Mouse (Mus musculus) embryonic fibroblast, embryonic 13.5 days (primary cell): ENCODE measurements around the gene Coa6. TPM values are rescaled to one million over a fixed set of nuclear protein-coding genes. Genes with fewer than 3 reads are reported as not detected.

Experiments used
- H3K27ac ChIP-seq: 2 replicates; pipeline ENCODE4 v1.5.1; 2012; ENCODE audit warnings: low read length, control low read depth, inconsistent platforms; ENCODE audit not compliant: insufficient read depth
- H3K4me1 ChIP-seq: 2 replicates; pipeline ENCODE4 v1.6.1; 2011; ENCODE audit warnings: low read length; ENCODE audit not compliant: control insufficient read depth, insufficient read depth
- H3K4me3 ChIP-seq: 2 replicates; pipeline ENCODE4 v1.5.1; 2011; ENCODE audit warnings: mild to moderate bottlenecking, control low read depth, low read length; ENCODE audit not compliant: insufficient read depth
- CTCF ChIP-seq: IDR thresholded peaks from 2 replicates; pipeline ENCODE4 v1.5.1; 2011; ENCODE audit warnings: mild to moderate bottlenecking, control low read depth, low read length, moderate library complexity, borderline replicate concordance; ENCODE audit not compliant: insufficient read depth
- POLR2A ChIP-seq: IDR thresholded peaks from 2 replicates; pipeline ENCODE4 v1.6.1; 2011; ENCODE audit warnings: low read depth, mild to moderate bottlenecking, control low read depth, low read length, moderate library complexity
- polyA plus RNA-seq: library from polyadenylated mRNA; stranded (reverse); fragments of >200 nt; gene quantifications from 2 replicates; pipeline ENCODE4 v1.2.4, GENCODE M21; 2011; ENCODE audit warnings: low read depth; ENCODE audit not compliant: missing spikeins, insufficient read length

Gene Coa6
- polyA plus RNA-seq, 1 experiment = 10.4 TPM

GRCm38 (mm10) chr8:126405030-126405429 lies 17.3 kb upstream of the Coa6 start:
- H3K4me3 ChIP-seq = no peak overlapping the region
- TF ChIP-seq POLR2A = no peak
- TF ChIP-seq CTCF = no peak
- no peak overlapping the region for H3K27ac ChIP-seq
- H3K4me1 ChIP-seq = no peaks in the 10 kb centered on the region

DNA sequence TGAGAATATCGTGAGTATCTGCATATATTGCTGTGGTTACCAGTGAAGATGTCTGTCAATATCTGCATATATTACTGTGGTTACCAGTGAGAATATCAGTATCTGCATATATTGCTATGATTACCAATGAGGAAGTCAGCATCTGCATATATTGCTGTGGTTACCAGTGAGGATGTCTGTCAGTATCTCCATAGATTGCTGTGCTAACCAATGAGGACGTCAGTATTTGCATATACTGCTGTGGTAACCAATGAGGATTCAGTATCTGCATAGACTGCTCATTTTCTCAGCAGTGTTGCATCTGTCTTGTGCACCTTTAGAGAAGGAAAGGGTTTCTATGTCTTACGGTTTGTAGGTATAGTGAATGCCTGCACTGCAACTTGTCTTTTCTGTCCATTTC lies 1.5 kb upstream of the Coa6 start:
- H3K4me3 ChIP-seq = no peak overlapping the region
- no peak overlapping the region for H3K27ac ChIP-seq
- no peaks in the 10 kb centered on the region for H3K4me1 ChIP-seq
- TF ChIP-seq POLR2A = no peak
- TF ChIP-seq CTCF = no peak

- peak overlapping the region; percentile 15; the same call in 1 of the 2 replicates for H3K27ac ChIP-seq
These were observed 595 bp downstream of the Coa6 start for GRCm38 (mm10) chr8:126422920-126423300.

DNA sequence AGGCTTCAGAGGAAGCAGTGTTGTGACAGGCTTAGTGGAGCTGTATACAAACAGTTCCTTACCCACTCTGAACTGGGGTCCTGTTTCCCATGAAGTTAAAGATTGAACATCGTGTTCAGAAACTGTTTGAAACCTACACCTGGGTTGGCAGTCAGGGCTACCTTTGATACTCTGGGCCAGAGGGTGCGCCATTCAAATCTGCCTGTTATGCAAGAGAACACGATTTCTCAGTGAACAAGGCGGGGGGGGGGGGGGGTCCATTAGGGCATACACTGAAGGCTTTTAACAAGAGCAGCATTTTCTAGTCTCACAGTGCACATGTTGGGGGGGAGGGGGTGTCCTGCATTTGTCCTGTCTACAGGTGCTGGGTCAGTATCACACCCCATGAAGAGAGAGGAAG lies 1.8 kb downstream of the Coa6 start:
- no peaks in the 10 kb centered on the region for H3K4me1 ChIP-seq
- H3K27ac ChIP-seq = no peak overlapping the region
- no peak overlapping the region for H3K4me3 ChIP-seq
- TF ChIP-seq POLR2A = no peak
- TF ChIP-seq CTCF = no peak

More at GRCm38 (mm10) chr8:126422920-126423300, 595 bp downstream of the Coa6 start:
- peak overlapping the region; percentile 77 for H3K4me3 ChIP-seq
- no peaks in the 10 kb centered on the region for H3K4me1 ChIP-seq
- no peak for TF ChIP-seq CTCF
- TF ChIP-seq POLR2A = peak; percentile 55

DNA sequence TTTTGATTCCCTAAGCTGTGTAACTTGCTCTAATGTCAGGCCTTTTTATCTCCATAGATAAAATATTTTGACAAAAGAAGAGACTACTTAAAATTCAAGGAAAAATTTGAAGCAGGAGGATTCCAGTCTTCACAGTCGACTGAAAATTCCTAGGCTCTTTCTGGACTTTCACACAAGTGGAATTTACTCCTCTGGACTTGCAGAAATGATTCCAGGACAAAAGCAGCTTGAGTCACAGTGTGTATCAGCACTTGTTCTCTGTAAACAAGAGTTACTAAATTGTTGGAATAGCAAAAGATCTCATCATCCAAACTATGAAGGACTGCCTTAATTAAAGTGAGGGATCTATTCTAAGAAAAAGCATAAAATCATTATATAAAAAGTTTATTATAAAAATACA lies 2.6 kb downstream of the Coa6 start:
- Histone ChIP-seq H3K4me3 (no peak overlapping the region), H3K27ac (no peak overlapping the region), H3K4me1 (no peaks in the 10 kb centered on the region)
- no peak for TF ChIP-seq POLR2A
- no peak for TF ChIP-seq CTCF

GRCm38 (mm10) chr8:126429635-126430034 lies 7.3 kb downstream of the Coa6 start:
- TF ChIP-seq POLR2A = no peak
- no peak for TF ChIP-seq CTCF
- H3K27ac ChIP-seq = no peak overlapping the region

GRCm38 (mm10) chr8:126433827-126434226 lies 11.5 kb downstream of the Coa6 start:
- Histone ChIP-seq H3K4me3 (no peak overlapping the region), H3K27ac (no peak overlapping the region), H3K4me1 (no peaks in the 10 kb centered on the region)
- TF ChIP-seq POLR2A = no peak
- TF ChIP-seq CTCF = peak; percentile 11; the same call in 1 of the 2 replicates

More at GRCm38 (mm10) chr8:126429635-126430034, 7.3 kb downstream of the Coa6 start:
- Histone ChIP-seq H3K4me3 (no peak overlapping the region), H3K4me1 (no peaks in the 10 kb centered on the region)

- TF ChIP-seq POLR2A = no peak
- TF ChIP-seq CTCF = peak; percentile 21; the same call in 1 of the 2 replicates
- H3K4me1 ChIP-seq = no peaks in the 10 kb centered on the region
- H3K4me3 ChIP-seq = no peak overlapping the region
- no peak overlapping the region for H3K27ac ChIP-seq
These were observed 16.6 kb downstream of the Coa6 start for GRCm38 (mm10) chr8:126438937-126439336.

- Histone ChIP-seq H3K27ac (no peak overlapping the region), H3K4me1 (no peaks in the 10 kb centered on the region), H3K4me3 (no peak overlapping the region)
- no peak for TF ChIP-seq POLR2A
These were observed 28.8 kb downstream of the Coa6 start for GRCm38 (mm10) chr8:126451158-126451557.

DNA sequence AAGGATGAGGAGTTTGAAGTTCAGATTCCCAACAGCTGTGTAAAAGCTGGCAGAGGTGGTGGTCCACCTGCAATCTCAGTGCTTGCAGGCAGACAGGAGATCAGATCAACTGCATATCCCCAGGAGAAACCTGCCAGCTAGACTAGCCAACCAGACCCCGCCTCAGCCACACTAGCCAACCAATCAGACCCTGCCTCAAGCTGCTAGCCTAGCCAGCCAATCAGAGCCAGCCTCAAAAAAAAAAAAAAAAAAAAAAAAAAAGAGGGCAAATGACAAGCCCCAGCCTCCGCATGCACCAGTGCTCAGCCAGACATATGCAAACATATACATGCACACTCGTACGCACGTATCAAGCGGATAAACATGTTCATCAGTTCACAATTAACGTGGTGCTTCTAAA lies 33.1 kb downstream of the Coa6 start:
- H3K4me3 ChIP-seq = no peak overlapping the region
- TF ChIP-seq CTCF (no peak), POLR2A (no peak)
- H3K27ac ChIP-seq = no peak overlapping the region
- H3K4me1 ChIP-seq = no peaks in the 10 kb centered on the region

GRCm38 (mm10) chr8:126460274-126460673 lies 38.0 kb downstream of the Coa6 start:
- H3K27ac ChIP-seq = no peak overlapping the region
- no peak for TF ChIP-seq POLR2A
- peak; percentile 55; the same call in 1 of the 2 replicates for TF ChIP-seq CTCF
- no peaks in the 10 kb centered on the region for H3K4me1 ChIP-seq
- H3K4me3 ChIP-seq = no peak overlapping the region
